Mouse (Mus musculus): ENCODE results near the gene Ppp1r3c. TPM values are rescaled to one million over a fixed set of nuclear protein-coding genes. Genes with fewer than 3 reads are reported as not detected.
"Not testable (repeated sequence)": the region's sequence is repeated elsewhere in the genome, so short reads cannot be mapped to it uniquely, and the experiment has no call there.

Ppp1r3c gene
- total RNA-seq (2021): 10 to 100 TPM; 17.4 to 19.9 TPM

GRCm38 (mm10) chr19:36736537-36736936 is at the start of gene Ppp1r3c:
Gene Ppp1r3c, minus strand, starts transcription at chr19:36736653.
- intact Hi-C loops (cut with DNase I): loop anchor here (10.0 kb wide), 1 partner anchor 122 kb away; no protein-coding TSS in a partner anchor

GRCm38 (mm10) chr19:36783179-36783578 is 46.7 kb upstream of the Ppp1r3c start:
- intact Hi-C loops (cut with DNase I): no loop called here
- no peak for DNase-seq

More at GRCm38 (mm10) chr19:36736537-36736936, at the start of gene Ppp1r3c:
- peak; percentile 88 for DNase-seq

- DNase-seq: no peak
- intact Hi-C loops (cut with DNase I): no loop called here
Measured at GRCm38 (mm10) chr19:36782591-36782990, 46.1 kb upstream of the Ppp1r3c start.

- no peak for DNase-seq
- intact Hi-C loops (cut with DNase I): no loop called here
Measured at GRCm38 (mm10) chr19:36781996-36782395, 45.5 kb upstream of the Ppp1r3c start.

GRCm38 (mm10) chr19:36780375-36780774 is 43.9 kb upstream of the Ppp1r3c start:
- DNase-seq: no peak
- intact Hi-C loops (cut with DNase I): no loop called here

DNA sequence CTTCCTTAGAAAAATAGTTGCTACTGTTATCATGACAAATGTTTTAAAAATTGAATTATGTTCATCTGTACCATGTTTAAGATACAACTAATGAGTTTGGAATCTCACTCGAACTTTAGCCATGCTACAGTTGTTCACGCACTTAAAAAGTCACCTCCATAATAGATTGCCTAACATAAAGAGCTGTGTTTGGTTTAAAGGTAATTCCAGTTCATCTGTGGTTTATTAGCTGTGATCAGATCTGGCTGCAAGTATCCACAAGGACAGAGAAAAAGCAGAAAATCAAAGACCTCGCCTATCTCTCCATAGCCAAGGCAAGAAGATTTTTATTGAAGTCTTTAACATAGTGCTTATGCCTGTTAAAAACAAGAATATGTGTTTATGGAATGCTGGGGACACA is 43.3 kb upstream of the Ppp1r3c start:
- intact Hi-C loops (cut with DNase I): no loop called here
- DNase-seq: no peak

- intact Hi-C loops (cut with DNase I): no loop called here
- DNase-seq: no peak
Measured at GRCm38 (mm10) chr19:36775531-36775930, 39.1 kb upstream of the Ppp1r3c start.

GRCm38 (mm10) chr19:36773716-36774459 is 37.4 kb upstream of the Ppp1r3c start:
- no peak for DNase-seq
- intact Hi-C loops (cut with DNase I): no loop called here

GRCm38 (mm10) chr19:36768084-36768483 is 31.6 kb upstream of the Ppp1r3c start:
- no peak for DNase-seq

DNA sequence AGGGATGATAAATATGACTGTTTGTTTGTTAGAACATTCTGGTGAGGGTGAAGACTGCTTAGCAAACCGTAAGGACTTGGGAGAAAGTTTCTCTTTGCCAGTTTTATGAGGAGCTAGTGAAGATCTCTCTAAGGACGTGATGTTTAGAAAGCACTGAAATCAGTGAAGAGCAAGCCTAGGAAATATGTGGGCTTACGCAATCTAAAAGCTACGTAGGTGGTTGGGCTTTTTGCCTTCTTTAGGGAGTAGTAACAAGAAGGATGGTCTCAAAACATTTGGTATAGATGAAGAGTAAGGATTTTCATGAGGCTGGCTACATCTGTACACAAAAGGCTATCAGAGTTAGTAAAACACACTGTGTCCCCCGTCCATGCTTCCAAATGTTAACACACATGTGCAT is 28.0 kb upstream of the Ppp1r3c start:
- DNase-seq: no peak
- intact Hi-C loops (cut with DNase I): no loop called here

More at GRCm38 (mm10) chr19:36768084-36768483, 31.6 kb upstream of the Ppp1r3c start:
- intact Hi-C loops (cut with DNase I): no loop called here

GRCm38 (mm10) chr19:36748996-36749395 is 12.5 kb upstream of the Ppp1r3c start:
- no peak for DNase-seq
- intact Hi-C loops (cut with DNase I): no loop called here

DNA sequence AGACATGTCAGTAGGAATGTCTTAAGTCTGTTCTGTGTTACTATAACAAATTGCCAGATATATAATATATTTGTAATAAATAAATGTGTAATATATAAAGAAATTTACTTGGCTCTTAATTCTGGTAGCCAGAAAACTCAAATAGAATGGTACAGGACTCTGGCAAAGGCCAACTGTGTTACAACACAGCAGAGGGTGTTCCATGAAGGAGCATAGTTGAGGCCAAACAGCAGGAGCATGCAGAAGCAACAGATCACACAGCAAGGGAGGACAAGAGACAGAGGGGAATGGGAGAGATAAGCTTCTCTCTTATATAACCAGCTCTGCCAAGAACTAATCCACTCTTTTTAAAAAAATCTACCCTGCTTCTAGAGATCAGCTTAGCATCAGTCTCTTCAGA is 5.9 kb upstream of the Ppp1r3c start:
- DNase-seq: no peak
- intact Hi-C loops (cut with DNase I): no loop called here

- no peak for DNase-seq
- intact Hi-C loops (cut with DNase I): loop anchor here (10.0 kb wide), 1 partner anchor 125 kb away; no protein-coding TSS in a partner anchor
Measured at GRCm38 (mm10) chr19:36739566-36740211, 3.2 kb upstream of the Ppp1r3c start.

DNA sequence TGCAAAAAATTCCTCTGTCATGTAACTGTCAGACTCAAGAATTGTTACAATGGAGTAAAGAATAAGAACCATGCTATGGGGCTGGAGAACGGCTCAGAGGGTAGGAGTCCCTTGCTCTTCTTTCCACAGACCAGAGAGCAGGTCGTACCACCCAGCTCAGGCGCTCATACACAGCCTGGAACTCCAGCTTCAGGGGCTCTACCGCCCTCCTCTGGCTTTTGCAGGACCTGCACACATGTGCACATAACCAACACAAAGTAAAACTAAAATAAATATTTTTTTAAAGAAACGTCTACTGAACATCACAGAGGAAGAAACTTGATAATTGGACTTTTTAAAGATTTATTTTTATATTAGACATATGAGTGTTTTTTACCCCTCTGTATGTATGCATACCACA is 1.6 kb upstream of the Ppp1r3c start:
- no peak for DNase-seq
- intact Hi-C loops (cut with DNase I): loop anchor here (10.0 kb wide), 1 partner anchor 123 kb away; no protein-coding TSS in a partner anchor

DNA sequence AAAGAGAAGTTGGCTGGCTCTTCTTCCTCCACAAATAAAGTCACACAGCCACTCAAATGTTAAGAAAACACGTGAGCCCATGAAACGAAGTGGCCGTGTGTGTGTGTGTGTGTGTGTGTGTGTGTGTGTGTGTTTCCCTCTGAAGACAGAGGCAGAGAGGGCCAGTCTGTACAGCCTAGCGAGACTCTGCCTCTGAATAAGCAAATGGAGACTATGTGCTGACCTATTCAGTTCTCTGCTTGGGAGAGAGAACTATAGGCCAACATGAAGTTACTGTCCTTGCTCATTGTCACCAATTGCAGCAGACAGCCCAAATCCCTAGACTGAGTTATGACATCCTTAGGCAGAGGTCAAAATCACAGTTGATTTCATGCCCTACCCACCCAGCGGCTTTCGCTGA is 634 bp upstream of the Ppp1r3c start:
- intact Hi-C loops (cut with DNase I): loop anchor here (10.0 kb wide), 1 partner anchor 122 kb away; no protein-coding TSS in a partner anchor
- DNase-seq: no peak

DNA sequence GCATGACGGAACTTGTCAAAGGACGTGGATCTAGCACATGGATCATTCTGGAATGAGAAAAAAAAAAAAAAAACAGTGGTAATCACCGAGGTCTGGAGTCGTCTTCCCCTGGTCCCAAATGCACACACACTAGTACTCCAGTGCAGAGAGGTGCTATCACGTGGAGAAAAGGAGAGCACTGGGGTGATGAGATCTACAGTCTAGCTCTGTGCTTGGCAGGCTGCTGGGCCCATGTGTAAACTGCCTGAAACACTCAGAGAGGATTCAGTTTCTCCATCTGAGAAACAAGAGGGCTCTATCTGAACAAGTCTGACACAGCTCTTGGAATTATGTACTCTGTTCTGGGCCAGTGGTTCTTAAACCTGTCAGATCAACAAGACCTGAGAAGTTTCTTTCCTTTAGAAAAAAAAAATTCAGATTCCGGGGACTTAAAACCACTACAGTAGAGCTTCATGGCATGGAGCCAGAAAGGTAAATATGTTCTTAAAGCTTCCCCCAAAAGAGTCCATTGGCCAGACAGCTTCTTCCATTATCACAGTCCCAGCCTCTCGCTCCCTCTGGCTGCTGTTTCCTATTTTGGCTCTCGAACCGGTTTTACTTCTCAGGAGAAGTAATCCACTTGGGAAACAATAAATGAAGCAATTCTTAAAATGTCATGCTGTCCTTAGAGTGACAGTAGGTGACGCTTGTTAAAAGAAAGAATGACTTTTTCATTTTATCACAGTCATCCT is 2.0 kb downstream of the Ppp1r3c start:
- DNase-seq: no peak
- intact Hi-C loops (cut with DNase I): loop anchor here (10.0 kb wide), 1 partner anchor 120 kb away; no protein-coding TSS in a partner anchor

DNA sequence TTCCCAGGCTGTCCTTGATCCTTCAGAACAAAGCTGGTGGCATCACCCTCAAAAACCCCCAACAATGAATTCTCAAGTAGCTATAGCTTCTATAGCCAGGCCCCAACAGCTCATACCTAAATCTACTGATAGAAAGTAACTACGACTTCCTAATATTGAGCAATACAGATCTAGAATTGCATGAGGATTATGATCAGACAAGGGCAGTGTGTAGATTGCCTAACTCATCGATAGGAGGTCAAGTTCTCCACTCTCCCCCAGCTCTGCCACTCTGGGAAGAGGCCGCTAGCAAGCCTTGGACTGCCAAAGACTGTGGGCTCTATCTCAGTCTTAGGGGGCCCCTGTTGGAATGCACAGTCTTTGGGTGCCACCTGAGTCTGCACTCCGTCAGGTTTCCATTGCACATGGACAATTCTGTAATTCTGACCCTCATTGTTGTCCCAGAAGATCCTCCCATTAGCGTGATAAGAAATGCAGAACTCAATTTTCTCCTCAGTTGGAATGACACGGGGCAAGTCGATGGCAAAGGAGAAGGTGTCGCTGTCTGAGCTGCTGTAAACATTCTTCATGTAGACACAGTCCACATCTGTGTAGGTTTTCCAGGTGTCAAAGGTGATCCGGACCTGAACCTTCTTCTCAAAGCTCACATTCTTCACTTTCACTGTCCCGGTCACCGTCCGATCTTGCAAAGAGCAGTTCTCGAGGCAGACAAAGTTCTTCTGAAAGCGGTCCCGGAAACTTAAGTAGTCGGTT is 3.1 kb downstream of the Ppp1r3c start:
- no peak for DNase-seq
- intact Hi-C loops (cut with DNase I): loop anchor here (10.0 kb wide), 1 partner anchor 119 kb away; no protein-coding TSS in a partner anchor

- no peak for DNase-seq
- intact Hi-C loops (cut with DNase I): loop anchor here (10.0 kb wide), 1 partner anchor 117 kb away; no protein-coding TSS in a partner anchor
Measured at GRCm38 (mm10) chr19:36731310-36731709, 5.1 kb downstream of the Ppp1r3c start.

GRCm38 (mm10) chr19:36730414-36730813 is 6.0 kb downstream of the Ppp1r3c start:
- intact Hi-C loops (cut with DNase I): loop anchor here (10.0 kb wide), 1 partner anchor 116 kb away; no protein-coding TSS in a partner anchor
- not testable (repeated sequence) for DNase-seq

All from left cerebral cortex, postnatal 4 days (tissue).